Mouse (Mus musculus) ES-Bruce4 (cell line): ENCODE measurements around the gene Lta.

Experiments
- CTCF ChIP-seq: IDR thresholded peaks from one replicate; pipeline ENCODE4 v1.8.1; 2011; ENCODE audit warnings: low read depth, low read length
- EP300 ChIP-seq: IDR thresholded peaks from 2 replicates; pipeline ENCODE4 v1.6.1; 2011; ENCODE audit warnings: low read depth, low read length; ENCODE audit not compliant: insufficient read depth

DNA sequence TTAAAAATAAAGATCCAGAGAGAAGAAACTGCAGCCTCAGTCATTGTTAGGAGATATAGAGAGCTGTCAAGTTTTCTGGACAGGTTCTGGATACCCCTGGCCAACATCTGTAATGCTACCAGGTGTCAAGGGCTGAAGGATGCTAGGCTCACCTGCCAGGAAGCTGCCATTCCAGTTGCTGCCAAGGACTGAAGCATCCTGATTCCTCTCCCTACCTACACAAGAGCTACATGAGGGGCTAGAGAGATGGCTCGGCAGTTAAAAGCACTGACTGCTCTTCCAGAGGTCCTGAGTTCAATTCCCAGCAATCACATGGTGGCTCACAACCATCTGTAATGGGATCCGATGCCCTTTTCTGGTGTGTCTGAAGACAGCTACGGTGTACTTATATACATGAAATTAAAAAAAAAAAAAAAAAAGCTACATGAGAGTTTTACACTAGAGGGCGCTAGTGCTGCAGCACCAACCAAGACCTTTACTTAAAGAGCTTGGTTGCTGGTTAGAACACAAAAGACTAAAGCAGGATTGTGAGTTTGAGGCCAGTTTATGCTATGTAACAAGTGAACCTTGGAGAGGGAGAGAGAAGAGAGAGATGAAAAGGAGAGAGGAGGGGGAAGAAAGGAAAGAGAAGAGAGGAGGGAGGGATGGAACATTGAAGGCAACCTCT, 36.5 kb downstream of the Lta start:
- TF ChIP-seq CTCF = no peak
- no peak for TF ChIP-seq EP300
